In the genomic region with DNA sequence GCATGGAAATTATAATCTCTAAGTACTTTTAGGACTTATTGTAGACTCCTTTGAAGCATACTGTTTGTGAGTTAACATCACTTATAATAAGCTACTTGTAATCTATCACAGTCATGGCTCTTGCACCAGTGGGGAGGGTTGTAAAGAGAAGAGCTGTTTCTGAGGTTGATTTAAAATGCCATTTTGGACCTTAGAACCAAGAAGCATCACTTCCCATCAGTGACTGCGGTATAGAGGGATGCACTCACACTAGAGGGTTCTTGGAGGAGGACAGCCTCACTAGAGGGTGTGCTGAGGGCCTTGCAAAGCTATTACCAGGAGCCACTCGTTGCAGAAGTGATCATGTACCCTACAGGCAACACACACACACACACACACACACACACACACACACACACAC, we compare ENCODE assay signal across 16 mouse cellular contexts. TPM values are rescaled to one million over a fixed set of nuclear protein-coding genes. Genes with fewer than 3 reads are reported as not detected.
DNase-seq lines count a peak whose midpoint lies in the region; ATAC-seq and TF ChIP-seq lines count a peak whose summit lies in the region.
"Had no signal": no experiment of that assay in that cellular context is flagged by ENCODE, and none has a peak within 500 bp of the region (broad histone marks: within the 10 kb centered on the region; RNA-seq: fewer than 3 reads in every experiment).

No protein-coding gene starts in this region.

- ATAC-seq in kidney, embryonic 15.5 days (replicated peaks; ENCODE audit: low FRiP score): no peak
- ATAC-seq in liver, embryonic 15.5 days (ENCODE audit: insufficient read depth): no peak
- no peak for ATAC-seq in midbrain, embryonic 15.5 days (replicated peaks)
- ATAC-seq: activated CD4-positive, CD25-positive, alpha-beta regulatory T cell, adult 4 months; midbrain, embryonic 16.5 days had no signal

- no peaks in the 10 kb centered on the region for H3K9me3 ChIP-seq in kidney, embryonic 15.5 days (replicated peaks)
- H3K9me3 ChIP-seq in CH12.LX (replicated peaks; ENCODE audit: low read length): no peaks in the 10 kb centered on the region
- H3K9me3 ChIP-seq in liver, embryonic 15.5 days (replicated peaks): no peaks in the 10 kb centered on the region
- H3K9me3 ChIP-seq in midbrain, embryonic 15.5 days: no peaks in the 10 kb centered on the region
- H3K9me3 ChIP-seq: forebrain, embryonic 12.5 days; G1E; neural tube, embryonic 13.5 days had no signal

- H3K9ac ChIP-seq in kidney, embryonic 15.5 days: no peak overlapping the region
- H3K9ac ChIP-seq in CH12.LX (ENCODE audit: insufficient read depth, low read depth): no peak overlapping the region
- no peak overlapping the region for H3K9ac ChIP-seq in liver, embryonic 15.5 days
- no peak overlapping the region for H3K9ac ChIP-seq in midbrain, embryonic 15.5 days
- H3K9ac ChIP-seq: forebrain, embryonic 12.5 days; neural tube, embryonic 13.5 days had no signal

- TF ChIP-seq POLR2A in CH12.LX (IDR thresholded peaks at IDR 0.05; ENCODE audit: low read depth, low read length): no peak

- 58% methylated on average over 2 of the region's 2 CpGs for WGBS in kidney, embryonic 15.5 days
- 48% methylated on average over 2 of the region's 2 CpGs for WGBS in liver, embryonic 15.5 days (ENCODE audit: insufficient replicate concordance)
- 77% methylated on average over 2 of the region's 2 CpGs for WGBS in midbrain, embryonic 15.5 days

- in situ Hi-C loops in CH12.LX (cut with MboI; ENCODE audit: low pct_ligation_motif_present, low pct_unique_long_range_greater_than_20kb, low sequenced_read_pairs): loop anchor here (25.0 kb wide), 1 partner anchor 213 kb away; no protein-coding TSS in a partner anchor

- DNase-seq in heart, adult 11 months: peak; percentile 74
- no peak for DNase-seq in heart, postnatal 4 days
- DNase-seq in kidney, postnatal 25 days: no peak
- DNase-seq in CH12.LX (ENCODE audit: extremely low read depth) (no peak), MN1 (ENCODE audit: low spot score) (no peak)
- DNase-seq: cerebellum, adult 2 months; heart, postnatal 14 days; layer of hippocampus, adult 9-11 months had no signal

- no peaks in the 10 kb centered on the region for H3K36me3 ChIP-seq in kidney, embryonic 15.5 days
- H3K36me3 ChIP-seq in CH12.LX (replicated peaks in 1 of 2; ENCODE audit: control insufficient read depth in 1 of 2, insufficient read depth in 1 of 2, low read length in 1 of 2): no peaks in the 10 kb centered on the region
- H3K36me3 ChIP-seq in liver, embryonic 15.5 days (replicated peaks): no peaks in the 10 kb centered on the region
- no peaks in the 10 kb centered on the region for H3K36me3 ChIP-seq in midbrain, embryonic 15.5 days (replicated peaks)
- H3K36me3 ChIP-seq: forebrain, embryonic 12.5 days; G1E; neural tube, embryonic 13.5 days had no signal

- dilution Hi-C loops in CH12.LX (cut with MboI; ENCODE audit: extremely low pct_ligation_motif_present, extremely low pct_unique_long_range_greater_than_20kb, low sequenced_read_pairs): no loop called here

- peaks cover 28% of the 10 kb centered on the region for H3K4me1 ChIP-seq in kidney, embryonic 15.5 days
- H3K4me1 ChIP-seq in CH12.LX (ENCODE audit: control insufficient read depth in 1 of 2, insufficient read depth in 2 of 2): no peaks in the 10 kb centered on the region
- peaks cover 37% of the 10 kb centered on the region for H3K4me1 ChIP-seq in liver, embryonic 15.5 days (replicated peaks)
- no peaks in the 10 kb centered on the region for H3K4me1 ChIP-seq in midbrain, embryonic 15.5 days
- H3K4me1 ChIP-seq: forebrain, embryonic 12.5 days had no signal

- TF ChIP-seq CTCF in CH12.LX (conservative IDR thresholded peaks at IDR 0.05 in 1 of 2, IDR thresholded peaks at IDR 0.05 in 1 of 2; ENCODE audit: low read depth in 2 of 2, low read length in 2 of 2): no peak

- no peak overlapping the region for H3K4me3 ChIP-seq in kidney, embryonic 15.5 days (replicated peaks)
- no peak overlapping the region for H3K4me3 ChIP-seq in CH12.LX (replicated peaks in 1 of 3; ENCODE audit: low read depth in 2 of 3, low read length in 2 of 3, poor library complexity in 1 of 3)
- no peak overlapping the region for H3K4me3 ChIP-seq in liver, embryonic 15.5 days (replicated peaks)
- H3K4me3 ChIP-seq in midbrain, embryonic 15.5 days: no peak overlapping the region
- H3K4me3 ChIP-seq: forebrain, embryonic 12.5 days; neural tube, embryonic 13.5 days had no signal

- no peak for TF ChIP-seq RAD21 in CH12.LX (IDR thresholded peaks at IDR 0.05; ENCODE audit: low read depth, low read length)

- H3K27me3 ChIP-seq in kidney, embryonic 15.5 days: no peaks in the 10 kb centered on the region
- peaks cover 31% of the 10 kb centered on the region for H3K27me3 ChIP-seq in CH12.LX (replicated peaks)
- no peaks in the 10 kb centered on the region for H3K27me3 ChIP-seq in liver, embryonic 15.5 days
- no peaks in the 10 kb centered on the region for H3K27me3 ChIP-seq in midbrain, embryonic 15.5 days (replicated peaks)
- H3K27me3 ChIP-seq: forebrain, embryonic 12.5 days; neural tube, embryonic 13.5 days had no signal

- peak overlapping the region; percentile 37; the same call in 1 of the 2 replicates for H3K27ac ChIP-seq in kidney, embryonic 15.5 days
- H3K27ac ChIP-seq in CH12.LX (ENCODE audit: insufficient read depth, low read depth): no peak overlapping the region
- 0 out of 2 replicates have a peak overlapping the region, but pooled peaks have one; percentile 61 for H3K27ac ChIP-seq in liver, embryonic 15.5 days (replicated peaks)
- H3K27ac ChIP-seq in midbrain, embryonic 15.5 days: no peak overlapping the region
- H3K27ac ChIP-seq: forebrain, embryonic 12.5 days; neural tube, embryonic 13.5 days had no signal

- H3K79me2 ChIP-seq in CH12.LX (replicated peaks; ENCODE audit: control insufficient read depth, extremely low read depth, insufficient read depth, poor library complexity, severe bottlenecking): no peaks in the 10 kb centered on the region

- peak overlapping the region; percentile 37; the same call in 1 of the 2 replicates for H3K4me2 ChIP-seq in kidney, embryonic 15.5 days
- H3K4me2 ChIP-seq in CH12.LX (ENCODE audit: insufficient read depth, low read depth, poor library complexity, severe bottlenecking): 0 out of 2 replicates have a peak overlapping the region, but pooled peaks have one; percentile 1
- peak overlapping the region; percentile 39; the same call in 1 of the 2 replicates for H3K4me2 ChIP-seq in liver, embryonic 15.5 days
- no peak overlapping the region for H3K4me2 ChIP-seq in midbrain, embryonic 15.5 days
- H3K4me2 ChIP-seq: forebrain, embryonic 12.5 days; neural tube, embryonic 13.5 days had no signal

- TF ChIP-seq EP300 in CH12.LX (IDR thresholded peaks at IDR 0.05; ENCODE audit: low read length): no peak

TF ChIP-seq in CH12.LX, 34 proteins besides CTCF, POLR2A, EP300 and RAD21:
- TF ChIP-seq TBP (conservative IDR thresholded peaks at IDR 0.05; ENCODE audit: low read depth, low read length) (no peak), ZC3H11A (IDR thresholded peaks at IDR 0.05; ENCODE audit: low read depth, low read length) (no peak), NRF1 (IDR thresholded peaks at IDR 0.05; ENCODE audit: low read depth, low read length) (no peak), MAFK (IDR thresholded peaks at IDR 0.05; ENCODE audit: insufficient replicate concordance, low read length) (no peak), TCF12 (IDR thresholded peaks at IDR 0.05; ENCODE audit: low read depth, low read length) (no peak), CHD1 (IDR thresholded peaks at IDR 0.05; ENCODE audit: low read depth, low read length) (no peak), UBTF (IDR thresholded peaks at IDR 0.05; ENCODE audit: low read depth, low read length) (no peak), MEF2A (IDR thresholded peaks at IDR 0.05; ENCODE audit: borderline replicate concordance, low read depth, low read length) (no peak), BHLHE40 (IDR thresholded peaks at IDR 0.05; ENCODE audit: low read depth, low read length) (no peak), ZMIZ1 (IDR thresholded peaks at IDR 0.05; ENCODE audit: low read depth, low read length) (no peak), KAT2A (IDR thresholded peaks at IDR 0.05; ENCODE audit: insufficient replicate concordance, low read length) (no peak), GABPA (IDR thresholded peaks at IDR 0.05; ENCODE audit: insufficient replicate concordance, low read depth, low read length) (no peak), PAX5 (IDR thresholded peaks at IDR 0.05; ENCODE audit: low read length) (no peak), NELFE (IDR thresholded peaks at IDR 0.05; ENCODE audit: low read depth, low read length) (no peak), JUN (IDR thresholded peaks at IDR 0.05; ENCODE audit: insufficient read depth, low read depth, low read length) (no peak), ETS1 (conservative IDR thresholded peaks at IDR 0.05; ENCODE audit: low read depth, low read length) (no peak), CHD2 (IDR thresholded peaks at IDR 0.05; ENCODE audit: low read length) (no peak), USF1 (IDR thresholded peaks at IDR 0.05; ENCODE audit: low read depth, low read length) (no peak), MYC (IDR thresholded peaks at IDR 0.05; ENCODE audit: low read depth, low read length) (no peak)

RNA-seq across cellular contexts. Expression of gene Il1r1, which starts 0.7 kb away (rescaled TPM):
- total RNA-seq in heart, postnatal 4 days (2021): 1 to 10 TPM; 9.8 TPM
- polyA plus RNA-seq in kidney, embryonic 15.5 days (2015; fragmentation: Nextera tagmentation; extraction: Ambion mirVana): 4.6 and 5.0 TPM in 2 replicates
- not detected in 2 replicates for total RNA-seq in CH12.LX (2012; rRNA removed)
- total RNA-seq in CH12.LX (2014; rRNA removed): not detected in 2 replicates
- 0.04 TPM in 1 of 2 replicates, not detected in the other for polyA plus RNA-seq in CH12.LX (2012; ENCODE audit: insufficient read length, low read depth)
- 7.5 TPM in 2 replicates for polyA plus RNA-seq in liver, embryonic 15.5 days (2015; fragmentation: Nextera tagmentation; extraction: Ambion mirVana)
- polyA plus RNA-seq in midbrain, embryonic 15.5 days (2015; fragmentation: Nextera tagmentation; extraction: Ambion mirVana): 0.80 and 0.83 TPM in 2 replicates
- polyA plus RNA-seq: G1E had no signal

Comparison
In these comparisons a context has a peak if more than half of its experiments do, and no peak if none do; other contexts are left out.
1. H3K27ac ChIP-seq: peak in kidney, embryonic 15.5 days (single experiment) and liver, embryonic 15.5 days (single experiment); none in CH12.LX (single experiment) and midbrain, embryonic 15.5 days (single experiment).